Mouse (Mus musculus): Measurements from ENCODE around the gene Tmem203. TPM values are rescaled to one million over a fixed set of nuclear protein-coding genes. Genes with fewer than 3 reads are reported as not detected.

Tmem203 gene
- 24.4 and 24.5 TPM in 2 replicates for polyA plus RNA-seq (2015; fragmentation: Nextera tagmentation; extraction: Ambion mirVana)

DNA sequence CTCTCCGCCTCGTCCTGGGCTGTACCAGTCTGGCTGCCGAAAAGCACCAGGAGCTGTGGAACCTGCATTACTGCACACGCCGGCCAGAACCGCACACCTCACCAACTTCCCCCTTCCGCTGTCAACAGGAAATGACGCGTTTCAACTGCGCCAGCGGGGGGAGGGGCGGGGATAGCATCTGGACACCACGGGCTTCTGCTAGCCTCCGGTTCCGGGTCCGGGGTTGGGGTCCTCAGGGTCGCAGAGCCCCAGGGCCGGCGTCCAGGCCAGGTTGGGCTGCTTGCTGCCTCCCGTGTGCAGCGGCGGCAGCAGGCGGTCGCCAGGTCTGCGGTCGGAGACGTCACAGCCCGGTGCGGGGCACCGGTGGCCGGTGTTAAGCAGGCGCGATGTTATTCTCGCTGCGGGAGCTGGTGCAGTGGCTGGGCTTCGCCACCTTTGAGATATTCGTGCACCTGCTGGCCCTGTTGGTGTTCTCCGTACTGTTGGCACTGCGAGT lies at the start of gene Tmem203:
Tmem203 (plus strand) TSS at position 156 of the 496 bp plus-strand sequence.
- Histone ChIP-seq H3K27me3 (no peaks in the 10 kb centered on the region), H3K4me3 (peak within 1 kb of the TSS; percentile 71), H3K4me2 (peak within 1 kb of the TSS; percentile 93), H3K4me1 (peaks cover 21% of the 10 kb centered on the region), H3K9ac (peak within 1 kb of the TSS; percentile 71), H3K9me3 (no peaks in the 10 kb centered on the region), H3K27ac (peak within 1 kb of the TSS; percentile 54), H3K36me3 (peaks cover 12% of the 10 kb centered on the region; the same call in 1 of the 2 replicates)
- peak; percentile 89 for ATAC-seq (ENCODE audit: borderline replicate concordance, extremely low read depth, low FRiP score, low TSS enrichment)
- WGBS = 0% methylated on average over 39 of the region's 39 CpGs

DNA sequence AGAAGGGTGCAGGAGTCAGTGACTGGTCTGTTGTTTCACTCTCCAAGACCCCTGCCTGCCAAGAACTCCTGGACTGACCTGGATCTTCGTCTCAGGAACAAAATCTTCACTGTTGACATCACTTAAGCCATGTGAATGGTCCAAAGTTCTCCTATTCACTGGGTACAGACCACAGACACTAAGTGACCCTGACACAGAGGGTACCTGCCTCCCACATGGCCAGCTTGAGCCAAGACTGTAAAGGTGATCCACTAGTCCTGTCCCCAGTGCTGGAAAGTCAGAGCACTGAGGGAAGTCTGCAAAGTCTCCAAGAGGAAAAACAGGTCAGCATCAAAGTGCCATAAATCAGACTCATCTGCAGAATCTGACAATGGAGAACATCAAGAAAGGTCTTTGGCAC lies 47.6 kb upstream of the Tmem203 start:
- no peak overlapping the region for H3K4me3 ChIP-seq
- H3K9ac ChIP-seq = no peak overlapping the region
- WGBS = 88% methylated on average over 1 of the region's 1 CpGs
- ATAC-seq (ENCODE audit: borderline replicate concordance, extremely low read depth, low FRiP score, low TSS enrichment) = no peak
- H3K4me1 ChIP-seq = peaks cover 22% of the 10 kb centered on the region
- no peaks in the 10 kb centered on the region for H3K9me3 ChIP-seq
- H3K36me3 ChIP-seq = peaks cover 50% of the 10 kb centered on the region
- H3K4me2 ChIP-seq = no peak overlapping the region
- no peaks in the 10 kb centered on the region for H3K27me3 ChIP-seq
- H3K27ac ChIP-seq = no peak overlapping the region

DNA sequence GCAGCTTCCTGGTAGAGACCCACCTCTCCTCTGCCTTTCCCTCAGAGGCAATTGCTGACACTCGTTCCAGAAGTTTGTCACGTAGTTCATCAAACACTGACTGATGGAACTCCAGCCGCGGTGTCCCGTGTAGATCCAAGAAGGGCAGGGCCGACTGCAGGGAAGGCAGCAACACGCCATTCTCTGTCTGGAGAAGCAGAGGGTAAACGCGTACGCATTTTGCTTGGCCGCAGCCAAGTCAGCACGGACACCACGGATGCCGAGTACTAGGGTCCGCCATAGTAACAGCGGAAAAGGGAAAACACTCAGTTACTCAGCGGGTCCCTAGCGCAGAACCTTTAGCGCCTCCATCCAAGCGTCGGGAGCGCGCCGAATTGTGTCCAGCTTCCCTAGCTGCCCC lies 44.6 kb upstream of the Tmem203 start:
- peak overlapping the region; percentile 87 for H3K4me3 ChIP-seq
- no peak for ATAC-seq (ENCODE audit: borderline replicate concordance, extremely low read depth, low FRiP score, low TSS enrichment)
- H3K9ac ChIP-seq = peak overlapping the region; percentile 91

DNA sequence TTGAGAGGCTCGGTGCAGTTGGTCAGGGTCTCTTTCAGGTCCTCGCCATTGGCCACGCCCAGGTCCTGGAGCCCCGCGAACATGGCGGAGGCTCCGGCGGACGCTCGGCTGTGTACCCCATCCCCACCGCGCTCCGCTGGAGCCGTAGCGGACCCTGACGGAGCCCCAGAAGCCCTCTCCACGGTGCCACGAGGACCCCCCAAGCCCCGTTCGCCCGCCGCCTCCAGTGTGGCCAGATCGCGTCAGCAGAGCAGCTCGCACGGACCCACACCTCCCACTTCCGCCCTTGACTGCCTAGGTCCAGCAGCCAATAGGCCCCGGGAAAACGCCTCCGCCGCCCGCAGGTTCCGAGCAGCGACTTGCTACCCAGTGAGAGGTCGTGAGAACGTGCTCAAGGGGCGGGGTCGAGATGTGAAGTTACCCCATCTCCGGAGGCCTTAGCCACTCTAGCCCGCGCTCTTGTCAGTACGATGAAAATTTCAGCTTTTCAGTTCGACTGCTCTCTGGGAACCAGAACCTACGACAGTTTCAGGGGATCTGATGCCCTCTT lies 44.0 kb upstream of the Tmem203 start, which contains the start of gene Nelfb:
Nelfb (minus strand) TSS at position 369 of the 550 bp plus-strand sequence.
- H3K4me3 ChIP-seq = peak within 1 kb of the TSS; percentile 87
- H3K9ac ChIP-seq = peak within 1 kb of the TSS; percentile 91
- H3K9me3 ChIP-seq = no peaks in the 10 kb centered on the region
- H3K27ac ChIP-seq = peak within 1 kb of the TSS; percentile 90
- WGBS = under 1% methylated on average over 44 of the region's 44 CpGs
- no peaks in the 10 kb centered on the region for H3K27me3 ChIP-seq
- peaks cover 22% of the 10 kb centered on the region for H3K4me1 ChIP-seq
- H3K36me3 ChIP-seq = peaks cover 13% of the 10 kb centered on the region
- peak; percentile 91 for ATAC-seq (ENCODE audit: borderline replicate concordance, extremely low read depth, low FRiP score, low TSS enrichment)
- H3K4me2 ChIP-seq = peak within 1 kb of the TSS; percentile 75

More for the DNA sequence above, 44.6 kb upstream of the Tmem203 start:
- peak overlapping the region; percentile 90 for H3K27ac ChIP-seq
- H3K4me2 ChIP-seq = peak overlapping the region; percentile 75
- H3K4me1 ChIP-seq = peaks cover 22% of the 10 kb centered on the region
- no peaks in the 10 kb centered on the region for H3K9me3 ChIP-seq
- peaks cover 19% of the 10 kb centered on the region for H3K36me3 ChIP-seq
- 1% methylated on average over 24 of the region's 24 CpGs for WGBS
- no peaks in the 10 kb centered on the region for H3K27me3 ChIP-seq

DNA sequence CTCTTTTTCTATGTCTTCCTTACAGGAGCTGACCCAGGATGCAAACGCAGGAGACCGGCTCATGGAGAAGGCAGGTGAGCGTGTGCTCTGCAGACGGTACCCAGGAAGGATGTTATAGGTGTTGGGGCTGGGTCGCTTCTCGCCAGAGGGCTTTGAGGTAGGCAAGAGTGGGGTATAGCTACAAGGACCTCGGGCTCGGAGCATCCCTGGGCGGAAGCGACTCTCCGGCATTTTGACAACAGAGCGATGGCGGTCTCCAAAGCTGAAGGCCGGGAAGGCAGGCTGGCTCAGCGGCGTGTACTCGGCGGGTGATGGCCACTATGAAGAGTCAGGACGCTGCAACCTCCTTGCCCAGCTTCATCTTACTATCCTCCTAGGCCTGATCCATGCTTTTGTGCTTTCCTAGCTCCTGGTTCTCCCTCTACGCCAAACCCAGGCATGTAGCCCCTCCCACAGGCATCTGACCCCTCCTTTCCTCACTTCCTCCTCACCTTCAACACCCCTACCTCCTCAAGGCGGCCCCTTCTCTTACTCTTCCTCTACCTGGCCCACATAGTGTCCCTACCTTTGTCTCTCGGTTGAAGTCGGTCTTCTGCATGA lies 41.9 kb upstream of the Tmem203 start:
- no peak overlapping the region for H3K9ac ChIP-seq
- H3K27me3 ChIP-seq = no peaks in the 10 kb centered on the region
- no peak overlapping the region for H3K27ac ChIP-seq
- H3K9me3 ChIP-seq = no peaks in the 10 kb centered on the region
- no peaks in the 10 kb centered on the region for H3K36me3 ChIP-seq
- no peak overlapping the region for H3K4me2 ChIP-seq
- ATAC-seq (ENCODE audit: borderline replicate concordance, extremely low read depth, low FRiP score, low TSS enrichment) = no peak
- peaks cover 22% of the 10 kb centered on the region for H3K4me1 ChIP-seq
- no peak overlapping the region for H3K4me3 ChIP-seq
- 61% methylated on average over 23 of the region's 23 CpGs for WGBS

DNA sequence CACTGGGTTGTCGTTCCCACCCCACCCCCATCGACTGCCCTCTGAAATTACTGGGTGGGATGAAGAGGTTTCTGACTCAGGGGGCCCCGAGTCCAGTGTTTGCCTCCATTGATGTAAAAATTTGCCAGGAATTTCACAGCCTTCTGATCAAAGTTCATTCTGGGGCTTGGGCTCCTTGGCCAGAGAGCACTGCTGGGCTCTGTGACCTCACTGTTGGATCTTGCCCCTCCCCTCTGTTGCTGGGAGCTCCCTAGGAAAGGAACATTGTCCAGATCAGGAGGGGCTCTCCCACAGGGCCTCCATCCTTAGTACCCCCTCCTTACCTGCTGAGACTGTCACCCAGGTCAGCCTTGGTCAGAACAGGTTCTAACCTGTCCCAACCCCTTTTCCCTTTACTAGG lies 40.8 kb upstream of the Tmem203 start, which contains the start of gene Stpg3:
Stpg3 (minus strand) TSS at position 194 of the 400 bp plus-strand sequence.
- H3K9me3 ChIP-seq = no peaks in the 10 kb centered on the region
- no peak within 1 kb of the TSS for H3K9ac ChIP-seq
- H3K27me3 ChIP-seq = no peaks in the 10 kb centered on the region
- H3K27ac ChIP-seq = no peak within 1 kb of the TSS
- no peaks in the 10 kb centered on the region for H3K36me3 ChIP-seq
- WGBS = 55% methylated on average over 3 of the region's 3 CpGs
- H3K4me3 ChIP-seq = no peak within 1 kb of the TSS
- H3K4me1 ChIP-seq = peaks cover 18% of the 10 kb centered on the region
- no peak within 1 kb of the TSS for H3K4me2 ChIP-seq
- no peak for ATAC-seq (ENCODE audit: borderline replicate concordance, extremely low read depth, low FRiP score, low TSS enrichment)

DNA sequence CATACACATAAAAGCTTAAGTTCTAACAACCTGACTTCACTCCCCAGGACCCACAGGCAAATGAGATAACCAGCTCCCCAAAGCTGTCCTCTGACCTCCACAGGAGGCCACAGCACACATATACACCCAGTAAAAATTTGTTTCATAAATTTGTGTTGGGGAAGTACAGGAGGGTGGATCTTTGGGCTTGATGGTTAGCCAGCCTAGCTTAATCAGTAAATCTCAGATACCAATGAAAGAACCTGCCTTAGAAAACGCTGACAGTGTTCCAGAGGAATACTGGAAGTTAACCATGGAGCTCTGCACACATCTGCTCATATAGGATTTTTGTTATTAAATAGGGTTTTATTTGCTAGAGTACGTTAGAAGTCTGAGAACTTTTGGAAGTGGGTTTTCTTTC lies 37.6 kb upstream of the Tmem203 start:
- H3K4me2 ChIP-seq = no peak overlapping the region
- no peaks in the 10 kb centered on the region for H3K9me3 ChIP-seq
- no peak overlapping the region for H3K4me3 ChIP-seq
- no peak overlapping the region for H3K9ac ChIP-seq
- H3K36me3 ChIP-seq = peaks cover 7% of the 10 kb centered on the region
- peaks cover 4% of the 10 kb centered on the region; the same call in 1 of the 2 replicates for H3K4me1 ChIP-seq
- no peak for ATAC-seq (ENCODE audit: borderline replicate concordance, extremely low read depth, low FRiP score, low TSS enrichment)
- no peak overlapping the region for H3K27ac ChIP-seq
- H3K27me3 ChIP-seq = no peaks in the 10 kb centered on the region
- WGBS = 47% methylated on average over 2 of the region's 2 CpGs

DNA sequence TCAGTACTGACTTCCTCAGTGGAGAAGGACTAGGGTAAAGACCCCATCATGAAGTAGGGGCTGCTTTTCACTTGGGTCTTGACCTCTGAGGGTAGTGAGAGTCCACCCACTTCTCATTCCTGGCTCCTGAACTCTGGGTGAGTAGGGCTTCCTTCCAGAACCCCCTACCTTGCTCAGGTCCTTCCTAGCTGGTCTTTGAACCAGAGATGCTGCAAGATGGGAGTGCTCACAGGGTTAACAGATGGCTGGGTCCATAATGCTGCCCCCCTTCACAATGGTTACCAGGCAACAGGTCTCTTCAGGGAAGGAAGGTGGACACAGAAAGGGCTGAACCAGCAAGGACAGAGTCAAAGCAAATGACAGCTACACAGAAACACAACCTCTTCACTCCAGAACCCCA lies 36.8 kb upstream of the Tmem203 start, which contains the start of gene Fam166a:
Fam166a (plus strand) TSS at position 301 of the 400 bp plus-strand sequence.
- Histone ChIP-seq H3K4me3 (no peak within 1 kb of the TSS), H3K9me3 (no peaks in the 10 kb centered on the region), H3K27ac (no peak within 1 kb of the TSS), H3K9ac (no peak within 1 kb of the TSS), H3K36me3 (peaks cover 7% of the 10 kb centered on the region), H3K27me3 (no peaks in the 10 kb centered on the region), H3K4me1 (peaks cover 10% of the 10 kb centered on the region), H3K4me2 (no peak within 1 kb of the TSS)
- ATAC-seq (ENCODE audit: borderline replicate concordance, extremely low read depth, low FRiP score, low TSS enrichment) = no peak

DNA sequence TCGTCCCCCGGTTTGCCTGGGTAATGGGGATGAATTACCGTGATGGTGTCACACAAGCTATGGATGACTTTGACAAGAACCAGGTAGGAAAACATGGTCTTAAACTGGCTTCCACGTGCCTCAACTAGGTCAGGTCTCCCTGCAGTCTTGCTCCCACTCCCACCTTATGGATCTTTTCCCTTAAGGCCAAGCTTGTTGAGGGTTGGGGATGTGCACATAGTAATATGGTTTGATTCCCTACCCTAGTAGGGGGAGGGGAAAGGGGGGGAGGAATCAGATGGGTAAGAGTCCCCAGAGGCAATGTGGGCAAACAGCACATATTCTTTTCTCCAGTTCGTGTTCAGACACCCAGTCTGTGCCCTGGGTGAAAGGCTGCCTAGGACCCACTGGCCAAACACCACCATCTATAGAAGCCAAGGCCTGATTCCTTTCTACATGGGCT lies 33.9 kb upstream of the Tmem203 start:
- H3K4me2 ChIP-seq = no peak overlapping the region
- WGBS = 71% methylated on average over 5 of the region's 5 CpGs

DNA sequence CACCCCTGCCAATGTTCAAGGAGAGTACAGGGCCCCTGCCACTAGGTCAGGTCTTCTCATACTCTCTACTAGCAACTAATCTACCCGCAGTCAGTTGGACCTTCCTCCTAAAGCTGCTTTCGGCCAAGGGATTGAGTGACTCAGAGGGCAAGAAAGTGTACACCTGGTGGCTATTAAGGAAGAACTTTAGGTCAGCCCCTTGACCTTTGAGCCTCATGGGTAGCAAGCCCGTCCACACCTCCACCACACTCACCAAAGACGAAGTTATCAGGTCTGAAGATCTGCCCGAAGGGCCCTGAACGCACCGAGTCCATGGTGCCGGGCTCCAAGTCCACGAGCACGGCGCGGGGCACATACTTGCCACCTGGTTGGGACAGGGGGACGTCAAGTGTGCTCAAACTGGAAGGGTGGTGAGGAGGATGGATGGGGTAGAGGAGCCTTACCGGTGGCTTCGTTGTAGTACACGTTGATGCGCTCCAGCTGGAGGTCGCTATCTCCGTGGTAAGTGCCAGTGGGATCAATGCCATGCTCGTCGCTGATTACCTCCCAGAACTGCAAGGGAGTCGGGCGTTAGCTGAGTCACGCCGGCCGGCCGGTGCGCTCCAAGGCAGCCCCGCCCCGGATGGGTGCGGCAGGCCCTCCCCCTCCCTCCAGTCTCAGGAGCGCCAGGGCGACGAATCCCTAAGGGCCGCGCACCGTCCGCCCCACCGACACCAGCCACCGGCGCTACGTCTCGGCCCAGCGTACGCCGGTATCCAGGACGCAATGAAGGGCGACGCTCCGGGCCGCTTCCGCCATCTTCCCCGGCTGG lies 31.4 kb upstream of the Tmem203 start:
- ATAC-seq (ENCODE audit: borderline replicate concordance, extremely low read depth, low FRiP score, low TSS enrichment) = peak; percentile 41
- WGBS = under 1% methylated on average over 53 of the region's 53 CpGs
- Histone ChIP-seq H3K27ac (peak overlapping the region; percentile 99), H3K4me1 (peaks cover 32% of the 10 kb centered on the region), H3K27me3 (no peaks in the 10 kb centered on the region), H3K9ac (peak overlapping the region; percentile 95), H3K9me3 (no peaks in the 10 kb centered on the region), H3K4me2 (peak overlapping the region; percentile 76), H3K4me3 (peak overlapping the region; percentile 98), H3K36me3 (peaks cover 7% of the 10 kb centered on the region)

More for the DNA sequence above, 33.9 kb upstream of the Tmem203 start:
- Histone ChIP-seq H3K9ac (no peak overlapping the region), H3K27me3 (no peaks in the 10 kb centered on the region), H3K9me3 (no peaks in the 10 kb centered on the region), H3K4me3 (no peak overlapping the region), H3K36me3 (peaks cover 7% of the 10 kb centered on the region), H3K4me1 (peaks cover 22% of the 10 kb centered on the region), H3K27ac (no peak overlapping the region)
- ATAC-seq (ENCODE audit: borderline replicate concordance, extremely low read depth, low FRiP score, low TSS enrichment) = no peak

DNA sequence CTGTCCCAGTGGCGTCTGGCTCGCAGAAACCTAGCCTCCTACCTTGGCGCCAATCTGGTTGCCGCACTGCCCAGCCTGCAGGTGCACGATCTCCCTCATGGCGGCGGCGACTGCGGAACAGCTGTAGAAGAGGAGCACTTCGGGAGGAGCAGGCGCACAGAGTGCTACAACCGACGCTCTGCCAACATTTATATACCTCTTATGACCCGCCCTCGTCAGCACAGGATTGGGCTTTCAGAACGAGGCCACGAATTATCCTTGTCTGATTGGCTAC lies 30.8 kb upstream of the Tmem203 start, which contains the start of gene Tubb4b:
Tubb4b (minus strand) TSS at position 211 of the 274 bp plus-strand sequence.
- Histone ChIP-seq H3K4me2 (peak within 1 kb of the TSS; percentile 76), H3K4me3 (peak within 1 kb of the TSS; percentile 98), H3K9ac (peak within 1 kb of the TSS; percentile 95), H3K9me3 (no peaks in the 10 kb centered on the region), H3K4me1 (peaks cover 33% of the 10 kb centered on the region), H3K27me3 (no peaks in the 10 kb centered on the region), H3K36me3 (peaks cover 7% of the 10 kb centered on the region), H3K27ac (peak within 1 kb of the TSS; percentile 99)
- no peak for ATAC-seq (ENCODE audit: borderline replicate concordance, extremely low read depth, low FRiP score, low TSS enrichment)
- 0% methylated on average over 17 of the region's 17 CpGs for WGBS

All from lung, embryonic 15.5 days (tissue).